Mouse (Mus musculus): ENCODE results near the gene Spryd4.

- TF ChIP-seq POLR2A (IDR thresholded peaks at IDR 0.05; ENCODE audit: extremely low read depth, insufficient read depth, low read length): no peak
- TF ChIP-seq CTCF (IDR thresholded peaks at IDR 0.05; ENCODE audit: low read depth, low read length): no peak
These were observed 34.3 kb downstream of the Spryd4 start for GRCm38 (mm10) chr10:128177316-128177715.

Data from liver, adult 2 months (tissue).